Mouse (Mus musculus): Measurements from ENCODE around the gene Cep131. TPM values are rescaled to one million over a fixed set of nuclear protein-coding genes. Genes with fewer than 3 reads are reported as not detected.
A peak's percentile ranks its signal among the peaks of the same experiment; 100 is the strongest.

The Cep131 gene
- polyA plus RNA-seq, 1 experiment from 2014 or later: 28.1 TPM

DNA sequence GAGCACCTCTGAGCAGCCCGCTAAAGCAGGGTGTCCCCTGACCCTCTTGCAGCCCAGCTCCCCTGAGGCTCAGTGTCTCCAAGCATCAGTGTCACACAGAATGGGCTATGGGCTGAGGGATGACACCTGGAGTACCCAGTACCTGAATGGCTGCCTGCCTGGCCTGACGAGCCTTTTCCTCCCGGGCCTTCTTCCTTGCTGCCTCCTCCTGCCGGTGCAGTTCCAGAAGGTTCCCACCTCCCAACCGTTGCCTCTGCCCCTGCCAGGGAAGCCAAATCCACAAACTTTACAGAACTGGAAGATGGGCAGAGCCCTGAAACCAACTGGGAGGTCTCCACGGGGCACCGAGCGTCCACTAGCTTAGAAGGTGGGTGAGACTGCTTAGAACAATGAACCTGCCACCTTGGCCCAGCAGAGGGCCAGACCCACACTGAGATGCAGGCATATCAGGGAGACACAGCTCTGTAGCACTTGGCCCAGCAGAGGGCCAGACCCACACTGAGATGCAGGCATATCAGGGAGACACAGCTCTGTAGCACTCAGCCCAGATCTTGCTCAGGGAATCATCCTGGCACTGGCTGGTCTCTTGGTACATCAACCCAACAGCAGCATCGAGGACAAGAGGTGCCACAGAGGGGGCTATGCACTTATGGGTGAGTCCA lies 13.5 kb downstream of the Cep131 start:
- 0 out of 2 replicates have a peak, but pooled peaks cover 4% of the 10 kb centered on the region for H3K4me1 ChIP-seq (replicated peaks; ENCODE audit: control insufficient read depth, insufficient read depth, low read length)
- 96% methylated on average over 9 of the region's 9 CpGs for WGBS
- DNase-seq (ENCODE audit: low spot score) (no peak), ATAC-seq (ENCODE audit: low FRiP score) (no peak)
- H3K27me3 ChIP-seq (ENCODE audit: control insufficient read depth, insufficient read depth, low read length): no peaks in the 10 kb centered on the region
- no peak overlapping the region for H3K4me3 ChIP-seq (replicated peaks; ENCODE audit: low read length)
- H3K36me3 ChIP-seq (replicated peaks; ENCODE audit: control insufficient read depth, insufficient read depth): peaks cover 84% of the 10 kb centered on the region
- no peak overlapping the region for H3K27ac ChIP-seq
- H3K4me2 ChIP-seq (replicated peaks): no peak overlapping the region
- 0 out of 2 replicates have a peak overlapping the region, but pooled peaks have one; percentile 3 for H3K9ac ChIP-seq
- no peaks in the 10 kb centered on the region for H3K9me3 ChIP-seq (ENCODE audit: control insufficient read depth, low read length)

DNA sequence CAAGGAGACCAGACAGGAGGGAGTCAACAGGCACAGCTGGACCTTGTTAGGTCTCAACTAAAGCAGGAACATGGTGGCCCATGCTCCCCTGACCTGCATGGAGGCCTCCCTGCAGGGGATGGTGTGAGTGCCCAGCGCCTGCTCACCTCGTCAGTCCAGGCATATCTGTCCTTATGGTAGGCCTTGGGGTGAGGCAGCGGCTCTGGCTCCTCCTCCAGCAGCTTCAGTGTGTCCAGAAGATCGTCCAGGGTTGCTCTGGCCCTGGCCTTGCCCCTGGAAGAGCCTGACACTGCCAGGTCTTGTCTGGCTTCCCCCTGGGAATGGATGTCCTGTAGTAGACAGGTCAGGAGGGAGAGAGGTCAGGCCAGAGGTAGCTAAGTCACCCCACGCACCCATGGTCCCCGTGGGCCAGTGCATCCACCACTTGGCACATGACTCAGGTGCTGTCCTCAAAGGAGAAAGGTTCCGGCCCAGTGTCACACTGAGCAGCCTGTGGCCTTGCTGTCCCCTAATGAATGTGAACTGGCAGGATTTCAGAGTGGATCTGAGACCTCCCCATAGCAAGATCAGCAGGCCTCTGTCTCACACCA lies 14.8 kb downstream of the Cep131 start:
- no peaks in the 10 kb centered on the region for H3K9me3 ChIP-seq (ENCODE audit: control insufficient read depth, low read length)
- no peak overlapping the region for H3K4me2 ChIP-seq (replicated peaks)
- H3K4me1 ChIP-seq (replicated peaks; ENCODE audit: control insufficient read depth, insufficient read depth, low read length): 0 out of 2 replicates have a peak, but pooled peaks cover 4% of the 10 kb centered on the region
- no peak overlapping the region for H3K27ac ChIP-seq
- DNase-seq (ENCODE audit: low spot score) (no peak), ATAC-seq (ENCODE audit: low FRiP score) (no peak)
- H3K4me3 ChIP-seq (replicated peaks; ENCODE audit: low read length): no peak overlapping the region
- WGBS: 82% methylated on average over 7 of the region's 7 CpGs
- H3K9ac ChIP-seq: no peak overlapping the region
- H3K27me3 ChIP-seq (ENCODE audit: control insufficient read depth, insufficient read depth, low read length): no peaks in the 10 kb centered on the region
- peaks cover 87% of the 10 kb centered on the region for H3K36me3 ChIP-seq (replicated peaks; ENCODE audit: control insufficient read depth, insufficient read depth)

DNA sequence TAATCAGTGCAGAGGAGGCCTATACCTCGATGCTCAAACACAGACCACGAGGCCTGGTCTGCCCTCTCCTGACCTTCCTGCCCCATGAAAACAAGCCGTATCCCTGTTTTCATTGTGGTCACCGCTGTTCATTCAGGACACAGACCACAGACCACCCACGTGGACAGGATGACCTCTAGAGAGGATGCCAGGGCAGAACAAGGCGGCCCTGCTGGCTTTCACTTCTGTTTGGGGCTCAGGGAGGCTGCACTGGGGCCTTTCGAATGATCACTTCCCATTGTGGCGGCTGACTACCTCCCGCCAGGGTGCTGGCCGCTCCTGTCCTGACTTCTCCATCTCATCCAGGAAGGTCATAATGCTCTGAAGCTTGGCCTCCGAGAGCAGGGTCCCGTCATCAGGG lies 15.6 kb downstream of the Cep131 start:
- Histone ChIP-seq H3K4me3 (replicated peaks; ENCODE audit: low read length) (no peak overlapping the region), H3K4me2 (replicated peaks) (no peak overlapping the region), H3K9ac (no peak overlapping the region), H3K27me3 (ENCODE audit: control insufficient read depth, insufficient read depth, low read length) (no peaks in the 10 kb centered on the region), H3K4me1 (replicated peaks; ENCODE audit: control insufficient read depth, insufficient read depth, low read length) (0 out of 2 replicates have a peak, but pooled peaks cover 4% of the 10 kb centered on the region), H3K36me3 (replicated peaks; ENCODE audit: control insufficient read depth, insufficient read depth) (peaks cover 86% of the 10 kb centered on the region), H3K27ac (no peak overlapping the region), H3K9me3 (ENCODE audit: control insufficient read depth, low read length) (no peaks in the 10 kb centered on the region)
- no peak for ATAC-seq (ENCODE audit: low FRiP score)
- DNase-seq (ENCODE audit: low spot score): no peak
- 21% methylated on average over 12 of the region's 12 CpGs for WGBS

DNA sequence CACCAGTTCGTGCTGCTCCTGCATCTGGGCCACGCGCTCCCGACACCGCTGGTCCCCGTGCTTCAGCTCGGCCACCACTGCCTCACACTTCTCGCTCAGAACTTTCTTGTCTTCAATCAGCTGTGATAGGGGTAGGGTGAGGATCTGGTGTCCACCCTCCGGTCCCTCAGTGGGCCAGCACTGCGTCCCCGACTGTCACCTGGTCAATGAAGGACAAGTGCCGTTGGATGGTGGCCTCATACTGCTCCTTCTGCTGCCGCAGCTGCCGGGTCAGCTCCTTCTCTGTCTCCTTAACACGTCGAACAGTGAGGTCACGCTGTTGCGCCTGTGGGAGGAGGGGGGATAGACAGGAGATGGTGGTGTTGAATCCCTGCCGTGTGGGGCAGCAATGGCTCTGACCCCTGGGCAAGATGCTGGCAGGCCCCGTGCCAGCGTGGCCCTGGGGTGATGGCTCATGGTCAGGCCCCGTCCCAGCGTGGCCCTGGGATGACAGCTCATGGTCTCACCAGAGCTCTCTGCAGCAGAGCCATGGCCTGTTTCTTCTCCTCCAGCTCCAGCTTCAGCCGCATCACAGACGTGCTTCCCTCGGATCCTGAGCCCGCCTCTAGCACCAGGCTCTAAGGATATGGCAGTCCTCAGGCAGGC lies 16.2 kb downstream of the Cep131 start:
- H3K27ac ChIP-seq: no peak overlapping the region
- H3K27me3 ChIP-seq (ENCODE audit: control insufficient read depth, insufficient read depth, low read length): no peaks in the 10 kb centered on the region
- H3K4me3 ChIP-seq (replicated peaks; ENCODE audit: low read length): no peak overlapping the region
- ATAC-seq (ENCODE audit: low FRiP score) (no peak), DNase-seq (ENCODE audit: low spot score) (no peak)
- H3K36me3 ChIP-seq (replicated peaks; ENCODE audit: control insufficient read depth, insufficient read depth): peaks cover 86% of the 10 kb centered on the region
- no peaks in the 10 kb centered on the region for H3K9me3 ChIP-seq (ENCODE audit: control insufficient read depth, low read length)
- no peak overlapping the region for H3K4me2 ChIP-seq (replicated peaks)
- no peak overlapping the region for H3K9ac ChIP-seq
- 86% methylated on average over 27 of the region's 27 CpGs for WGBS
- H3K4me1 ChIP-seq (replicated peaks; ENCODE audit: control insufficient read depth, insufficient read depth, low read length): 0 out of 2 replicates have a peak, but pooled peaks cover 4% of the 10 kb centered on the region

DNA sequence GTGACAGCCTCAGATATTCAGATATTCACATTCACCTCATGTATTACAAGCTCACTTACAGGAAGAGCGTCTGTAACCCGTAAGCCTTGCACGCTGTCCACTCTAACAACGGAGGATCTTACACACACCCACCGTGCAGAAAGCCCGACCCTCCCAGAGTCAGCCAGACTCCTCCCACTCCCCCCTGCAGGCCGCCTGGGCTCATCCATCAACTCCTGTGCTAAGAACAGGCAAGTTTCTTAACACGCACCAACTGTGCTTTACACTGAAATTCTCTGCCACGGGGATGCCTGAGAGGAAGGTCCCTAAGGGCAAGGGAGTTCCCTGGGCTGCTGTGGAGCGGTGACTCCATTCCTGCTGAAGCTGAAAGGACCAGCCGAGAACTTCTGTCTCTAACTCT lies 17.4 kb downstream of the Cep131 start:
- DNase-seq (ENCODE audit: low spot score): no peak

DNA sequence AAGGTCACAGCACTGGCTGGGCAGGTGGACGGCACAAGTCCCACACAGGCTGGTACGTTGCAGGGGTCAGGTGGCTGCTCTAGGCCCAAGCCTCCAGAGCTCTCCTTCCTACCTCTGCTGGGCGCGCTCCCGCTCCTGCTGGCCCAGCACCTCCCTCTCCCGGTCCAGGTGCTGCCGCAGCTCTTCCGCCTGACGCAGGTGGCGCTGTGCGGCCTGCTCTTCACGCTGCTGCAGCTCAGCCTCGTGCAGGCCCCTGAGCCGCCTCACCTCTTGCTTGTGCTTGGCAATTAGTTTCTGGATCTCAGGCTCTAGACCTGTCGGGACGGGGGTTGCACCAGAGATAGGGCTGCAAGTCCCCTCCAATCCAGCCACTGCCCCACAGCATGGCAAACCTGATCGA lies 18.8 kb downstream of the Cep131 start:
- no peak for ATAC-seq (ENCODE audit: low FRiP score)
- Histone ChIP-seq H3K27me3 (ENCODE audit: control insufficient read depth, insufficient read depth, low read length) (no peaks in the 10 kb centered on the region), H3K4me2 (replicated peaks) (no peak overlapping the region), H3K36me3 (replicated peaks; ENCODE audit: control insufficient read depth, insufficient read depth) (peaks cover 93% of the 10 kb centered on the region), H3K9me3 (ENCODE audit: control insufficient read depth, low read length) (no peaks in the 10 kb centered on the region), H3K4me3 (replicated peaks; ENCODE audit: low read length) (no peak overlapping the region), H3K4me1 (replicated peaks; ENCODE audit: control insufficient read depth, insufficient read depth, low read length) (0 out of 2 replicates have a peak, but pooled peaks cover 4% of the 10 kb centered on the region), H3K27ac (no peak overlapping the region), H3K9ac (no peak overlapping the region)
- DNase-seq (ENCODE audit: low spot score): peak; percentile 29
- WGBS: 59% methylated on average over 17 of the region's 17 CpGs

More for the DNA sequence above, 17.4 kb downstream of the Cep131 start:
- Histone ChIP-seq H3K4me2 (replicated peaks) (no peak overlapping the region), H3K9me3 (ENCODE audit: control insufficient read depth, low read length) (no peaks in the 10 kb centered on the region), H3K36me3 (replicated peaks; ENCODE audit: control insufficient read depth, insufficient read depth) (peaks cover 91% of the 10 kb centered on the region), H3K27ac (no peak overlapping the region), H3K4me3 (replicated peaks; ENCODE audit: low read length) (no peak overlapping the region), H3K4me1 (replicated peaks; ENCODE audit: control insufficient read depth, insufficient read depth, low read length) (0 out of 2 replicates have a peak, but pooled peaks cover 4% of the 10 kb centered on the region), H3K9ac (no peak overlapping the region), H3K27me3 (ENCODE audit: control insufficient read depth, insufficient read depth, low read length) (no peaks in the 10 kb centered on the region)
- ATAC-seq (ENCODE audit: low FRiP score): no peak
- WGBS: 32% methylated on average over 11 of the region's 11 CpGs

DNA sequence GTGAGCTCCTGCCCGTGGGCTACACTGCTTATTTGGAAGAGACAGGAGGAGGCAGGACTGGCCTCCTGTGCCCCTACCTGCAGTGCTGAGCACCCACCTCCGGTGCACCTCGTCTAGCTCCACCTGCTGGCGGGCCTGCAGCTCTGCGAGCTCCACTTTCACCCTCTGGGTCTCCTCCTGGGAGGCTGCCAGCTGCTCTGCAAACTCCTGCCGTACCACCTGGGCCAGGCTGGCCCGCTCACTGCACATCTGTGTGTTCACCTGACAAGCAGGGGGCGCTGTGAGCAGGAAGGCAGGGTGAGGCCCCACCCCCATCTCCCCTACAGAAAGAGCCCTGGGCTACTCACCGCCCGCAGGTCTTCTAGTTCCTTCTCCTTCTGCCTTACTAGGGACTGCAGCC lies 21.3 kb downstream of the Cep131 start:
- H3K9ac ChIP-seq: no peak overlapping the region
- H3K4me2 ChIP-seq (replicated peaks): no peak overlapping the region
- ATAC-seq (ENCODE audit: low FRiP score) (no peak), DNase-seq (ENCODE audit: low spot score) (peak; percentile 41)
- H3K36me3 ChIP-seq (replicated peaks; ENCODE audit: control insufficient read depth, insufficient read depth): peaks cover 71% of the 10 kb centered on the region
- H3K27me3 ChIP-seq (ENCODE audit: control insufficient read depth, insufficient read depth, low read length): no peaks in the 10 kb centered on the region
- no peak overlapping the region for H3K4me3 ChIP-seq (replicated peaks; ENCODE audit: low read length)
- WGBS: 32% methylated on average over 10 of the region's 10 CpGs
- no peaks in the 10 kb centered on the region for H3K9me3 ChIP-seq (ENCODE audit: control insufficient read depth, low read length)
- H3K4me1 ChIP-seq (replicated peaks; ENCODE audit: control insufficient read depth, insufficient read depth, low read length): 0 out of 2 replicates have a peak, but pooled peaks cover 4% of the 10 kb centered on the region
- H3K27ac ChIP-seq: no peak overlapping the region

DNA sequence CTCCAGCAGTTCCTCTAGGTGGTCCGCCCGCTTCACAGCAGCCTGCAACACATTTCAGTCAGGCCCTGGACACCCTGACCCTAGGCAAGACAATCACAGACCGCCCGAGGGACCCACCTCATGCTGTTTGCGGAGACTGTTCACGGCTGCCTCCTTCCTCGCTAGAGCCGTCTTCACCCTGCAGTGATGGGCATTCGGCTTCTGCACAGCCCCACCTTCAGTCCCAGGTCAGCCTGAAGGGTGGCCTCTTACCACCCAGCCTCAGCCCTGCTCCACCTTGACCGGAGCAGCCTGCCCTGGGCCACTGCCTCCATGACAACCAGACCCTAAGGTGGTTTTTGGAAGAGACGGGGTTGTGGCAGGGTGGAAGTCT lies 22.0 kb downstream of the Cep131 start:
- Histone ChIP-seq H3K4me1 (replicated peaks; ENCODE audit: control insufficient read depth, insufficient read depth, low read length) (0 out of 2 replicates have a peak, but pooled peaks cover 4% of the 10 kb centered on the region), H3K4me2 (replicated peaks) (no peak overlapping the region), H3K27ac (no peak overlapping the region; the same call in 1 of the 2 replicates), H3K9me3 (ENCODE audit: control insufficient read depth, low read length) (no peaks in the 10 kb centered on the region), H3K4me3 (replicated peaks; ENCODE audit: low read length) (no peak overlapping the region), H3K27me3 (ENCODE audit: control insufficient read depth, insufficient read depth, low read length) (no peaks in the 10 kb centered on the region), H3K36me3 (replicated peaks; ENCODE audit: control insufficient read depth, insufficient read depth) (peaks cover 64% of the 10 kb centered on the region), H3K9ac (no peak overlapping the region)
- WGBS: 86% methylated on average over 11 of the region's 11 CpGs
- ATAC-seq (ENCODE audit: low FRiP score) (no peak), DNase-seq (ENCODE audit: low spot score) (no peak)

DNA sequence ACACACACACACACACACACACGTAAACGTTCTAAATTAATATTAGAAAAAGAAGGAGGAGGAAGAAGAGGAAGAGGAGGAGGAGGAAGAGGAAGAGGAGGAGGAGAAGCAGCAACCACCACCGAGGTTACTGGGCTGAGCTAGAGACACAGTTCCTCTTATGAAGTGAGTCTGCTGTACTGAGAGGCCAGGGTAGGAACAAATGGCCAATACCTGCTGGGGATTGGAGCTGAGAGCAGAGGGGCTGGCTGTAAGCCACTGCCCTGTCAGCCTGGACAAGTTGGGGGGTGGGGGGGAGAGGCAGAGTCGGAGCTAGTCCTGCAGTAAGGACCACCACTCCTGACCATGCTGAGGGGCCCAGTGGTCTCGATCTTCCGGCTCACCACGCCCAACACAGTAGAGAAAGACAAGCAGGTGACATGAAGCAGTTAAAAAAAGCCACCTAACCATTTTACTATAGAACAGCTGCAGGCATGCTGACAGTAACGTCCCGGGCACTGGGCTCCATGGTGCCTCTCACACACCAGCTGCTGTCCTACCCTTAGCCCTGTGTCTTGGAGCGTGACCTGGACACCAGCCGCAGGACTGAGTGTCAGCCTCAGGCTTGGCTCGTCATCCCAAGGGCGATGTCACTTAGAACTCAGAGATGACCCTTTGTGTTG lies 22.5 kb downstream of the Cep131 start:
- Histone ChIP-seq H3K36me3 (replicated peaks; ENCODE audit: control insufficient read depth, insufficient read depth) (peaks cover 60% of the 10 kb centered on the region), H3K9me3 (ENCODE audit: control insufficient read depth, low read length) (no peaks in the 10 kb centered on the region), H3K27ac (no peak overlapping the region), H3K9ac (no peak overlapping the region), H3K4me3 (replicated peaks; ENCODE audit: low read length) (no peak overlapping the region), H3K4me2 (replicated peaks) (no peak overlapping the region), H3K4me1 (replicated peaks; ENCODE audit: control insufficient read depth, insufficient read depth, low read length) (no peaks in the 10 kb centered on the region), H3K27me3 (ENCODE audit: control insufficient read depth, insufficient read depth, low read length) (no peaks in the 10 kb centered on the region)
- WGBS: 83% methylated on average over 13 of the region's 13 CpGs
- no peak for ATAC-seq (ENCODE audit: low FRiP score)
- DNase-seq (ENCODE audit: low spot score): no peak

Measured in hindbrain, embryonic 14.5 days (tissue).